In the genomic region with DNA sequence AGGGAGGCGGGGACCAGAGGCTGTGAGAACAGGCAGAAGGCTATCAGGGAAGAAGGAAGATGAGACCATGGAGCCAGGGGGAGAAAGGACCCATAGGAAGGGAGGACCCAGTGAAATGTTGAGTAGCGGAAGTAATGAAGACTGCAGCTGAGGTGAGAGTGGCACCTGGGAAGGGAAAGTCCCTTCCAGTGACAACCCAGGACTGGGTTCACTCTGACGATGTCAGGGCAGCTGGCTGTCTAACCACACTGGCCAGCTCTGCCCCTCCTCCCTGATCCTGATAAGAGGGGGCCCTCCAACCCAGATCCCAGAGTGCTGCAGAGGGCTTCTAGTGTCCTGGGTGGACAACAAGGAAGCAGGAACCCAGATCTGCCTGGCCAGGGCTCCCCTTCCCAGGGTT, we compare ENCODE assay signal across 20 mouse cellular contexts. TPM values are rescaled to one million over a fixed set of nuclear protein-coding genes. Genes with fewer than 3 reads are reported as not detected.
DNase-seq lines count a peak whose midpoint lies in the region; ATAC-seq and TF ChIP-seq lines count a peak whose summit lies in the region.
"Had no signal": no experiment of that assay in that cellular context is flagged by ENCODE, and none has a peak within 500 bp of the region (broad histone marks: within the 10 kb centered on the region; RNA-seq: fewer than 3 reads in every experiment).

No protein-coding gene starts in this region.

- peak; percentile 48; the same call in 1 of the 2 replicates for TF ChIP-seq EP300 in CH12.LX (IDR thresholded peaks at IDR 0.05; ENCODE audit: low read length)

- no peaks in the 10 kb centered on the region for H3K79me2 ChIP-seq in CH12.LX (replicated peaks; ENCODE audit: control insufficient read depth, extremely low read depth, insufficient read depth, poor library complexity, severe bottlenecking)

- H3K4me1 ChIP-seq in CH12.LX (ENCODE audit: control insufficient read depth in 1 of 2, insufficient read depth in 2 of 2), result peaks cover 19 to 32% of the 10 kb centered on the region in 2 experiments
- no peaks in the 10 kb centered on the region for H3K4me1 ChIP-seq in intestine, postnatal 0 days (replicated peaks; ENCODE audit: control insufficient read depth, insufficient read depth, low read length)
- no peaks in the 10 kb centered on the region for H3K4me1 ChIP-seq in midbrain, embryonic 15.5 days
- H3K4me1 ChIP-seq: forebrain, embryonic 13.5 days; limb, embryonic 13.5 days; midbrain, embryonic 12.5 days had no signal

- peak; percentile 80 for DNase-seq in CD4-positive, CD25-positive, alpha-beta regulatory T cell, adult 2 months (ENCODE audit: low read depth, low spot score)
- peak; percentile 54 for DNase-seq in CH12.LX (ENCODE audit: extremely low read depth)
- peak; percentile 69 to 79 for DNase-seq in natural killer cell, adult 2 months (ENCODE audit: low spot score in 2 of 2)
- DNase-seq in thymus, adult 18-20 months, result no peak
- no peak for DNase-seq in frontal cortex, postnatal 25 days (ENCODE audit: low spot score in 2 of 2)
- DNase-seq: adrenal gland, adult 8-10 months; cerebellum, adult 8-10 months; gastrocnemius, postnatal 36 days; layer of hippocampus, postnatal 36 days; liver, embryonic 13.5 days; lung, embryonic 14.5 days; lung, postnatal 4 days; retina, postnatal 1 day had no signal

- H3K36me3 ChIP-seq in CH12.LX (replicated peaks in 1 of 2; ENCODE audit: control insufficient read depth in 1 of 2, insufficient read depth in 1 of 2, low read length in 1 of 2), result no peaks in the 10 kb centered on the region
- no peaks in the 10 kb centered on the region for H3K36me3 ChIP-seq in intestine, postnatal 0 days (ENCODE audit: control insufficient read depth, insufficient read depth)
- H3K36me3 ChIP-seq in midbrain, embryonic 15.5 days (replicated peaks), result no peaks in the 10 kb centered on the region
- H3K36me3 ChIP-seq: midbrain, embryonic 12.5 days had no signal

- in situ Hi-C loops in CH12.LX (cut with MboI; ENCODE audit: low pct_ligation_motif_present, low pct_unique_long_range_greater_than_20kb, low sequenced_read_pairs), result no loop called here

- no peak for TF ChIP-seq RAD21 in CH12.LX (IDR thresholded peaks at IDR 0.05; ENCODE audit: low read depth, low read length)

- ATAC-seq in intestine, postnatal 0 days, result peak; percentile 52
- ATAC-seq in midbrain, embryonic 15.5 days (replicated peaks), result no peak
- ATAC-seq: forebrain, embryonic 13.5 days had no signal

- H3K27me3 ChIP-seq in CH12.LX (replicated peaks), result peaks cover 69% of the 10 kb centered on the region
- no peaks in the 10 kb centered on the region for H3K27me3 ChIP-seq in intestine, postnatal 0 days (replicated peaks; ENCODE audit: control insufficient read depth, insufficient read depth, low read length)
- H3K27me3 ChIP-seq in midbrain, embryonic 15.5 days (replicated peaks), result no peaks in the 10 kb centered on the region
- H3K27me3 ChIP-seq: forebrain, embryonic 13.5 days; midbrain, embryonic 12.5 days had no signal

- dilution Hi-C loops in CH12.LX (cut with MboI; ENCODE audit: extremely low pct_ligation_motif_present, extremely low pct_unique_long_range_greater_than_20kb, low sequenced_read_pairs), result no loop called here

- H3K27ac ChIP-seq in CH12.LX (ENCODE audit: insufficient read depth, low read depth), result no peak overlapping the region
- H3K27ac ChIP-seq in intestine, postnatal 0 days (ENCODE audit: low read depth, low read length), result no peak overlapping the region
- no peak overlapping the region for H3K27ac ChIP-seq in midbrain, embryonic 15.5 days
- H3K27ac ChIP-seq: forebrain, embryonic 13.5 days; limb, embryonic 13.5 days; liver, embryonic 13.5 days; midbrain, embryonic 12.5 days; stomach, postnatal 0 days had no signal

- H3K9ac ChIP-seq in CH12.LX (ENCODE audit: insufficient read depth, low read depth), result no peak overlapping the region
- no peak overlapping the region for H3K9ac ChIP-seq in intestine, postnatal 0 days (ENCODE audit: low read depth, low read length)
- no peak overlapping the region for H3K9ac ChIP-seq in midbrain, embryonic 15.5 days
- H3K9ac ChIP-seq: forebrain, embryonic 13.5 days; limb, embryonic 13.5 days; liver, embryonic 13.5 days; lung, embryonic 14.5 days; midbrain, embryonic 12.5 days had no signal

- TF ChIP-seq CTCF in CH12.LX (conservative IDR thresholded peaks at IDR 0.05 in 1 of 2, IDR thresholded peaks at IDR 0.05 in 1 of 2; ENCODE audit: low read depth in 2 of 2, low read length in 2 of 2), result no peak
- TF ChIP-seq CTCF in intestine, postnatal 0 days (IDR thresholded peaks at IDR 0.05; ENCODE audit: low read depth), result no peak

- no peak overlapping the region for H3K4me3 ChIP-seq in CH12.LX (replicated peaks in 1 of 3; ENCODE audit: low read depth in 2 of 3, low read length in 2 of 3, poor library complexity in 1 of 3)
- no peak overlapping the region for H3K4me3 ChIP-seq in intestine, postnatal 0 days (ENCODE audit: low read depth, low read length)
- H3K4me3 ChIP-seq in midbrain, embryonic 15.5 days, result no peak overlapping the region
- H3K4me3 ChIP-seq: forebrain, embryonic 13.5 days; limb, embryonic 13.5 days; liver, embryonic 13.5 days; midbrain, embryonic 12.5 days had no signal

- peaks cover 17% of the 10 kb centered on the region for H3K9me3 ChIP-seq in CH12.LX (replicated peaks; ENCODE audit: low read length)
- no peaks in the 10 kb centered on the region for H3K9me3 ChIP-seq in intestine, postnatal 0 days (ENCODE audit: control insufficient read depth)
- H3K9me3 ChIP-seq in midbrain, embryonic 15.5 days, result 0 out of 2 replicates have a peak, but pooled peaks cover 2% of the 10 kb centered on the region
- H3K9me3 ChIP-seq: liver, embryonic 13.5 days had no signal

- TF ChIP-seq POLR2A in CH12.LX (IDR thresholded peaks at IDR 0.05; ENCODE audit: low read depth, low read length), result no peak

- H3K4me2 ChIP-seq in CH12.LX (ENCODE audit: insufficient read depth, low read depth, poor library complexity, severe bottlenecking), result no peak overlapping the region; the same call in 1 of the 2 replicates
- H3K4me2 ChIP-seq in intestine, postnatal 0 days (replicated peaks; ENCODE audit: low read depth), result no peak overlapping the region
- no peak overlapping the region for H3K4me2 ChIP-seq in midbrain, embryonic 15.5 days
- H3K4me2 ChIP-seq: forebrain, embryonic 13.5 days; limb, embryonic 13.5 days; liver, embryonic 13.5 days; lung, embryonic 14.5 days; midbrain, embryonic 12.5 days had no signal

- WGBS in intestine, postnatal 0 days, result 59% methylated on average over 3 of the region's 3 CpGs
- 74% methylated on average over 3 of the region's 3 CpGs for WGBS in midbrain, embryonic 15.5 days

TF ChIP-seq in CH12.LX, 34 proteins besides CTCF, POLR2A, EP300 and RAD21 (continues in another document):
- TF ChIP-seq MYC (IDR thresholded peaks at IDR 0.05; ENCODE audit: low read depth, low read length), result no peak
- TF ChIP-seq RCOR1 (conservative IDR thresholded peaks at IDR 0.05; ENCODE audit: low read depth, low read length), result 0 out of 2 replicates have a peak, but pooled peaks have one; percentile 17
- no peak for TF ChIP-seq PAX5 (IDR thresholded peaks at IDR 0.05; ENCODE audit: low read length)
- TF ChIP-seq GABPA (IDR thresholded peaks at IDR 0.05; ENCODE audit: insufficient replicate concordance, low read depth, low read length), result no peak
- no peak for TF ChIP-seq MAZ (IDR thresholded peaks at IDR 0.05; ENCODE audit: low read depth, low read length)
- no peak for TF ChIP-seq KAT2A (IDR thresholded peaks at IDR 0.05; ENCODE audit: insufficient replicate concordance, low read length)
- TF ChIP-seq MAFK (IDR thresholded peaks at IDR 0.05; ENCODE audit: insufficient replicate concordance, low read length), result no peak
- 0 out of 2 replicates have a peak, but pooled peaks have one; percentile 39 for TF ChIP-seq SIN3A (IDR thresholded peaks at IDR 0.05; ENCODE audit: low read length)
- no peak for TF ChIP-seq E2F4 (IDR thresholded peaks at IDR 0.05; ENCODE audit: insufficient replicate concordance, low read depth, low read length)
- TF ChIP-seq MXI1 (IDR thresholded peaks at IDR 0.05; ENCODE audit: low read depth, low read length), result peak; percentile 68; the same call in 1 of the 2 replicates
- TF ChIP-seq ETS1 (conservative IDR thresholded peaks at IDR 0.05; ENCODE audit: low read depth, low read length), result peak; percentile 63
- no peak for TF ChIP-seq POLR2AphosphoS2 (IDR thresholded peaks at IDR 0.05; ENCODE audit: low read depth, low read length)
- TF ChIP-seq USF2 (conservative IDR thresholded peaks at IDR 0.05; ENCODE audit: low read depth, low read length), result no peak
- TF ChIP-seq JUND (conservative IDR thresholded peaks at IDR 0.05; ENCODE audit: low read depth, low read length), result no peak
- peak; percentile 73 for TF ChIP-seq TCF12 (IDR thresholded peaks at IDR 0.05; ENCODE audit: low read depth, low read length)
- 0 out of 2 replicates have a peak, but pooled peaks have one; percentile 25 for TF ChIP-seq MEF2A (IDR thresholded peaks at IDR 0.05; ENCODE audit: borderline replicate concordance, low read depth, low read length)
- no peak for TF ChIP-seq JUN (IDR thresholded peaks at IDR 0.05; ENCODE audit: insufficient read depth, low read depth, low read length)
- TF ChIP-seq HCFC1 (IDR thresholded peaks at IDR 0.05; ENCODE audit: low read depth, low read length), result no peak
- TF ChIP-seq ZKSCAN1 (IDR thresholded peaks at IDR 0.05; ENCODE audit: borderline replicate concordance, low read depth, low read length), result no peak
- no peak for TF ChIP-seq UBTF (IDR thresholded peaks at IDR 0.05; ENCODE audit: low read depth, low read length)
- TF ChIP-seq TBP (conservative IDR thresholded peaks at IDR 0.05; ENCODE audit: low read depth, low read length), result no peak
- TF ChIP-seq SMC3 (IDR thresholded peaks at IDR 0.05; ENCODE audit: low read depth, low read length), result no peak
- no peak for TF ChIP-seq ZC3H11A (IDR thresholded peaks at IDR 0.05; ENCODE audit: low read depth, low read length)
- TF ChIP-seq ZMIZ1 (IDR thresholded peaks at IDR 0.05; ENCODE audit: low read depth, low read length), result no peak
- no peak for TF ChIP-seq USF1 (IDR thresholded peaks at IDR 0.05; ENCODE audit: low read depth, low read length)
- no peak for TF ChIP-seq NRF1 (IDR thresholded peaks at IDR 0.05; ENCODE audit: low read depth, low read length)
- 0 out of 2 replicates have a peak, but pooled peaks have one; percentile 36 for TF ChIP-seq CHD2 (IDR thresholded peaks at IDR 0.05; ENCODE audit: low read length)
- TF ChIP-seq NELFE (IDR thresholded peaks at IDR 0.05; ENCODE audit: low read depth, low read length), result no peak
- peak; percentile 51 for TF ChIP-seq BHLHE40 (IDR thresholded peaks at IDR 0.05; ENCODE audit: low read depth, low read length)

RNA-seq across cellular contexts. Expression of a gene that starts 12.9 kb away (rescaled TPM):
- total RNA-seq in CH12.LX (2012; rRNA removed), result 0.17 TPM in 1 of 2 replicates, not detected in the other
- total RNA-seq in CH12.LX (2014; rRNA removed), result not detected in 2 replicates
- not detected in 2 replicates for polyA plus RNA-seq in CH12.LX (2012; ENCODE audit: insufficient read length, low read depth)
- 1.5 and 1.6 TPM in 2 replicates for polyA plus RNA-seq in intestine, postnatal 0 days (2015; fragmentation: Nextera tagmentation; extraction: Ambion mirVana)
- polyA plus RNA-seq in midbrain, embryonic 15.5 days (2015; fragmentation: Nextera tagmentation; extraction: Ambion mirVana), result 0.66 and 0.70 TPM in 2 replicates
- total RNA-seq: hematopoietic stem cell, adult 5-6 weeks had no signal

Comparison
In these comparisons a context has a peak if more than half of its experiments do, and no peak if none do; other contexts are left out.
1. DNase-seq: peak in CD4-positive, CD25-positive, alpha-beta regulatory T cell, adult 2 months (single experiment), CH12.LX (single experiment) and natural killer cell, adult 2 months (2 of 2); none in thymus, adult 18-20 months (0 of 2) and frontal cortex, postnatal 25 days (0 of 2).